Mouse (Mus musculus): ENCODE measurements around the gene Pecr. TPM values are rescaled to one million over a fixed set of nuclear protein-coding genes. Genes with fewer than 3 reads are reported as not detected.
A peak's percentile ranks its signal among the peaks of the same experiment; 100 is the strongest.
"Not testable (repeated sequence)": the region's sequence is repeated elsewhere in the genome, so short reads cannot be mapped to it uniquely, and the experiment has no call there.

Pecr gene
- total RNA-seq, 4 experiments from 2014 or later: 27.1 to 35.2 (median 27.7) TPM

DNA sequence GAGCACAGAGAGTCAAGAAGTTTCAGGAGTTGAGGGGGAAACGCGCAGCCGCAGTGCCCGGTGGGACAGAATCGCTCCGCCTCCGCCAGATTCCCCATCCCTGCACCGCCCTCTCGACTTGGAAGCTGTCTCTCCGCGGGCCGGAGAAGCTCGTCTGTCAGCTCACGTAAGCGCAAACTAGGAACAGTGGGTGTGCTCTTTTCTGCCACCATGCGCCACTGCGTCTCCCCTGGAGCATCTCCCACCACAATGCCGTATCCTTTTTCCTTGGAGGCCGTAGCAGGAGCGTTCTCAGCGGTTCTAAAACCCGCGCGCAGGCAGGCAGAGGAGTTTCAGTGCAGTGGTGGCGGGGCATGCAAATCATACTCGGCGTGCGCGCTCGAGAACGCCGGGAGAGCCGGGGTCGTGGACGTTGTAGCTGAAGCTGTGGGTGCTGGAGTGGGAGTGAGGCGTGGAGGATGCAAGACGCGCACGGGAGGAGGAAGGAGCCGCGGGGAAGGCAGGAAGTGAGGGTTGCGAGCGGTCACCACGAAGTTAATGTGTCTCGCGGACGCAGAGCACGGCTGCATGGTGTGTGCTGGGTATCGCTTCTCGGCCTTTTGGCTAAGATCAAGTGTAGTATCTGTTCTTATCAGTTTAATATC, 47.6 kb downstream of the Pecr start:
- DNase-seq: peak; percentile 64

DNA sequence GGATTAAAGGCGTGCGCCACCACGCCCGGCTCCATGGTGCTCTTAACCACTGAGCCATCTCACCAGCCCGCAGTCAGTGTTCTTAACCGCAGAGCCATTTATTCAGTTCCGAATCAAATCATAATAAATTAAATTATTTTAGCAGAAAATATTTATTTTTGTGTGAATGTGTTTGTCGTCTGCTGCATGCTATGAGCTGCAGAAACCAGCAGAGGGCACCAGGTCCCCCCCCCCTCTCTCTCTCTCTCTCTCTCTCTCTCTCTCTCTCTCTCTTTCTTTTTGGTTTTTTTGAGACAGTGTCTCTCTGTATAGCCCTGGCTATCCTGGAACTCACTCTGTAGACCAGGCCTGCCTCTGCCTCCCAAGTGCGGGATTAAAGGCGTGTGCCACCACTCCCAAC, 51.5 kb downstream of the Pecr start:
- DNase-seq: not testable (repeated sequence)

DNA sequence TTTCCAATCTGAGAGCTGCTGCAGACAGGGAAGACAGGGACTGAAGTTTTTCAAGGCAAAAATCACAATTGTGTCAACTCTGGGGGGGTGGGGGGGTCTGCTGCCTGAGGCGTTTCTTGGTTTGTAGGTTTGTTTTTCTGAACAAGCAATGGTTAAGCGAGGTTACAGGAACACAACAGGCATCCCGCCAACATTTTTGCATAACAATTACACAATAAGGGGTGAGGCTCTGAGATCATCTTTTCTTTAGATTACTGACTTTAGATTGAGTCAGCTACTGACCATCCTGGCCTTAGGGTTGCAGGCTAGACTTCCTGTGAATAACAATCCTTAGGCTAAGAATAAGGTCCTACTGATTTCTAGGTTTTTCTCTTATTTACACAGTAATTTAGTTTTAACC, 55.1 kb downstream of the Pecr start:
- no peak for DNase-seq

DNA sequence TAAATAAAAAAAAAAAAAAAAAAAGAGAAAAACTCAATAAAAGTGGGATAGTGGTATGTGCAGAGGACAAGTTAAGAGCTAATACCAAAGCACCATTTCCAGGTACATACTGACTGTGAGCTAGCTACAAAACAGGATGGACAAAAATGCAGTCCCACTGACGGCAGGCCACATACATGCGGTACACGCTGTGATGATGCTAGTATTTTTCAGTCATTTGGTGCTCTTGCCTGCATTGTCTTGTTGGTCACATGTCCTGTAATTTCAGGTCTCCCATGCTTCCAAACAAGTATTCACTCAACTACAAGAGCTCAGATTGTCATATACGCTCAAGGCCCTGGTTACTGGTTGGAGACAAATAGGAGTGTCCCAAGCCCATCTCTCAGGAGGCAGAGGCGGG, 56.6 kb downstream of the Pecr start:
- no peak for DNase-seq

DNA sequence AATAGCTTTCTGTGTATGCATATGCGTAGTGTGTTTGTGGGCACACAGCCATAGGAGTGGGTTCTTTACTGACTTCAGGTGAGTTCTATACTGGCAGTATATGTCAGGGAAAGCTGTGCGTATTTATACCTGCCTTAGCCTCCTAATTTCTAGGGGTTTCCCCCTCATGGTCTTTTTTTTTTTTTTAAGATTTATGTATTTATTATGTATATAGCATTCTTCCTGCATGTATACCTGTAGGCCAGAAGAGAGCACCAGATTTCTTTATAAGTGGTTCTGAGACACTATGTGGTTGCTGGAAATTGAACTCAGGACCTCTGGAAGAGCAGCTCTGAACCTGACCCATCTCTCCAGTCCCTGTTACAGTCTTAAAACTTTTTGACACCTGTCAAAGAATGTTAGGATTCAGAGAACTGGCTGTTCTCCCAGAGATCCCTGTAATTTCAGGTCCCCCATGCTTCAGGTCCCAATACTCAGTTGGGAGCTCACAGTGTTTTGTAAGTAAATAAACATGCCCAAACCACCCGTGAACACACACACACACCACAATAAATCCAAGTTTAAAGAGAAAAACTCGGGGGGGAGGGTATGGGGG, 57.1 kb downstream of the Pecr start:
- no peak for DNase-seq

DNA sequence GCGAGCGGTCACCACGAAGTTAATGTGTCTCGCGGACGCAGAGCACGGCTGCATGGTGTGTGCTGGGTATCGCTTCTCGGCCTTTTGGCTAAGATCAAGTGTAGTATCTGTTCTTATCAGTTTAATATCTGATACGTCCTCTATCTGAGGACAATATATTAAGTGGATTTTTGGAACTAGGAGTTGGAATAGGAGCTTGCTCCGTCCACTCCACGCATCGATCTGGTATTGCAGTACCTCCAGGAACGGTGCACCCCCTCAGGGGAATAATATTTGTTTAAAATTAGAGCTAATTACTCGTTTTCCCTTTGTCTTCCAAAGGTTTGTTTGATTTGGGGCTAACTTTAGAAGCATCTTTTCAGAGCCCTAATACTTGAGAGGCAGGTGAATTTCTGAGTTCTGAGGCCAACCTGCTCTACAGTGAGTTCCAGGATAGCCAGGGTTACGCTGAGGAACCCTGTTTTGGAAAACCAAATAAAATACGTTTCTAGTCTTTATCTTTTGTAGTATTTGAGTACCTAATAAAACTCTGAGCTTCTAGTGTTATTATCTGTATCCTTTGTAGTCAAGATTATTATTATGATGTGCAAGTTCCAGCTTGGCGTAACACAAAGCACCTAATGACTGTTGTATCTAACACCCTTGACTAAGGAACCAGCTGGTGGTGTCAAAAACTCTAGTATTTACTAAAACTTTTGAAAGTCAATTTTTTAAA, 57.8 kb downstream of the Pecr start:
- no peak for DNase-seq

DNA sequence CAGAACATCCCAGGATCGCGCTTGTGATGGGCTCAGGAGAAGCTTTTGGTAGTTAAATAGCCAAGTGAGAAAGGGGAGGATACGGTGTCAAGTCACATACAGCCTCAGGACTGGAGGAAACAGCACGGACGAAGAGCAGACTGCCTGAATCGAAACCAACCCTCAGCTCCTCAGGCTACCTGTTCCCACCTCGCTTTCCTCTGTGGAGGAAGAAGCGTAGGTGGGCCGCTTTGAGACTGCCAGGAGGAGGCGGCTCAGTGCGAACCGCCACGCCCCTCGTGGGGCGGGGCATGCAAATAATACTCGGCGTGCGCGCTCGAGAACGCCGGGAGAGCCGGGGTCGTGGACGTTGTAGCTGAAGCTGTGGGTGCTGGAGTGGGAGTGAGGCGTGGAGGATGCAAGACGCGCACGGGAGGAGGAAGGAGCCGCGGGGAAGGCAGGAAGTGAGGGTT, 58.4 kb downstream of the Pecr start:
- peak; percentile 65 for DNase-seq

DNA sequence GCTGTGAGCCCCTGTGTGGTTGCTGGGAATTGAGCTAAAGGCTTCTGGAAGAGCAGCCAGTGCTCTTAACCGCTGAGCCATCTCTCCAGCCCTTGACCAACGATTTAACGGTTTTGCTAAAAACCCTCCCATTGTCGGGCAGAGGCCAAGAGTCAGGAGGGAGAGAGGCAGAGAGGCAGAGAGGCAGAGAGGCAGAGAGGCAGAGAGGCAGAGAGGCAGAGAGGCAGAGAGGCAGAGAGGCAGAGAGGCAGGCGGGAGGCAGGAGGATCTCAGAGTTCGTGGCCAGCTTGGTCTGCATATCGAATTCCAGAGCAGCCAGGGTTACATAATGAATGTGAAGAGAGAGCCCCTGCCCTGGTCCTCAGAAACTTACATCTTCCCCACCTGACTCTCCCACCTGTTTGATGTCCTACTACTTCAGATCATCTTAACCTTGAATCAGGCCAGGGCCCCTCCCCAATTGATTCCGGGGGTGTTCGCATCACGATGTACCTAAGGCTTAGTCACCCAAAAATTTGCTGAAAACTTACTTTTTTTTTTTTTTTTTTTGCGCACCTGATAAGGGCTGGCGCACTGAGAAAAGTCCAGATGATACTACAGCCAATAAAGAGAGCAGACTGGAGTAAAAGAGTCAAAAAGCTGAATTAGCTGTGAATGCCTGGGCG, 58.9 kb downstream of the Pecr start:
- no peak for DNase-seq

DNA sequence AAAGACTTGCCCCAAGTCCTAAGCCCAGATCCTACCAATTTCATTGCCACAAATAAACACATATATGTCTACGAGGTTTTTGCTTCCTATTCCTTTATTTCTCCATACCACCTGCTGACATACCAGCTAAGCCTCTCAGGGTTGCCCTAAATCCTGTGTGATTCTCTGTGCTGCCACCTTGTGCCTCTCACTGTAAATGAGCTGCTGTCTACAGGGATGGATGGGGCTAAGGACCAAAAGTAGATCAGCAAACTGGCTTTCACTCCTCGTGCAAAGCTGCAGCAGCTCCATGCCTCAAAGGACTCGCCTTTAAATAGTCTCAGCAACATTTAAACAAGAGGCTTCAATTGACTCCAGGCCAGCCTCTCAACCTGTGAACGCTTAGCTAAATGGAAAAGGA, 64.1 kb downstream of the Pecr start:
- DNase-seq: no peak

DNA sequence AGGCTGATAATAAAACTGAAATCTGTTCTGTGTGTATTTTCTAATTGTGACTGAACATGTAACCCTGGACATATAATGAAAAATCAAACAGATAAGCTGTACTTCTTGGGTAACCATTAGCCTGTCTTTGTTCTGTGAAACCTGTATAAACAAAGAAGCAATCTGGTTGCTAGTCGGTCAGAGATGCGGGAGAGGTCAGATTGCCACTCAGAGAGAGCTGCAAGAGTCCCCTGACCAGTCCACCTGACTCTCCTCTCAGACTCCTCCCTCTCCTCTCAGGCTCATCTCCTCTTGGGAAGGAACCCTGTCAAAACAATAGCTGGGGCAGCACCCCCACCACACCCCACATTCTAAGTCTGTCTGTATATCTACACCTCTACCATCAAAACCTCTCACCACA, 65.0 kb downstream of the Pecr start:
- no peak for DNase-seq

DNA sequence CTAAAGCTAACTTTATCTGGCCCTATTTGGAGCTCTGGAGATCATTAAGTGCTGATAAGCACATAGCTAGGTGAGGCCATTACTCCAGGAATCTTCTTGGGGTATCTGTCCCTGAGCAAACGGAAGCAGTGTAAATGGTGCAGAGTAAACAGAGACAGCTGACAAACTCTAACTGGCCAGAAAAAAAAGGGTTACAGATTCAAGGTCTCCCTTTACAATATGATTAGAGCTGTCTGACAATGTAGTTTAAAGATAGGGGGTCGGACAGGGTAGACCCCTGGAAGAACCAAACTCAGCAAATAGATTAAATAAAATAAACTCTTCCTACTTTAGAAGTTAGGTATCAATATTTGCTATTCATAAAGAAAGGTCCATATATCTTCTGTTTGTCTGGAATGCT, 65.5 kb downstream of the Pecr start:
- no peak for DNase-seq

DNA sequence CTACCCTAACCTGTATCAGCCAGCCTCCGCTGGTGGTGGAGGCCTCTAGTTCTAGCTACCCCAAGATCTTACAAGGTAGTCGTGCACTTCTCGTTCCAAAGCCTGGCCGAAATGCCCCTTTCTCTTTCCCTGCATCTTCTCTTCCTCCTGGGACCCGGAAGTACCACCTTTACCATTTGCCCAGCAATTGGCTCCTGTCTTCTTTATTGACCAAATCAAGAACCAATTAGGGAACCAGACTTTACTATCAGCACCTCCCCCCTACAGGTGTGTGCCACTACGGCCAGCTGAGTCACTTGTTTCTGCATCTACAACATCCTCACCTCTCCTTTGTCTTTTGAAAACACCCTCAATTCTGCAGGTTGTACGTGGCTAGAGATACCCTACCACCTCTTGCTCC, 67.4 kb downstream of the Pecr start:
- no peak for DNase-seq

DNA sequence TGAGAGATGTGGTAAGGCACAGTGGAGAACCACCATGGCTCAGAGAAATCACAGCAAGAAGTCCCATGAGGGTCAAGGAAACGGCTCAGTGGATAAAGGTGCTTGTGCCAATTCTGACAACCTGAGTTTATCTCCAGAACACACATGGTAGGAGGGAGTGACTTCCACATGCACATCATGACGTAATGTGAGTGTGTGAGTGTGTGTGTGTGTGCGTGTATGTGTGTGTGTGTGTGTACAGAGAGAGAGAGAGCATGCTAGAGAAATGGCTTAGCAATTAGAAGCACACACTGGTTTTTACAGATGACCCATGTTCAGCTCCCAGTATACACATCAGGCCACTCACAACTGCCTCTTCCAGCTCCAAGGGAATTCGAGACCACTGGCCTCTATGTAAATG, 68.9 kb downstream of the Pecr start:
- DNase-seq: no peak

DNA sequence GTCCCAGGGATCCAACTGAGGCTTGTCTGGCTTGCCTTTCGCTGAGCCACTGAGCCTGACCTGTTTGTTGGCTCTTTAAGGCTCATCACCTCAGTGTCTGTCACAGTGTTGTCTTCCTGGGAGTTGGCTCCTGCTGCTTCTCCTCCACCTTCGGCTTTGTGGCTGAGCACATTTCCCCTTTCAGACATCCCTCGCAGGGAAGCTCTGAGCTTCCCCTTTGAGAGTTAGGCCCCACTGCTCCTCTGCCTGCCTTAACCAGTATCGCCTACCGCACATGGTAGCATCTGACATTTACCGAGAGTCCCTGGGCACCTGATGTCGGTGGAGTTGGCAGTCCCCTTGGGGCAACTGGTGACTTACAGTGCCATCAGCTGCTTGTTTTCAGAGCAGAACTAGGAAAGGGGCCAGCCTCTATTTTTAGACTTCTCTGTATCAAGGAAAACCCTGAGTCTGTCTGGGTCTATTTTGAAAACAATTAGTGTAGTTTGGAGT, 69.6 kb downstream of the Pecr start:
- no peak for DNase-seq

DNA sequence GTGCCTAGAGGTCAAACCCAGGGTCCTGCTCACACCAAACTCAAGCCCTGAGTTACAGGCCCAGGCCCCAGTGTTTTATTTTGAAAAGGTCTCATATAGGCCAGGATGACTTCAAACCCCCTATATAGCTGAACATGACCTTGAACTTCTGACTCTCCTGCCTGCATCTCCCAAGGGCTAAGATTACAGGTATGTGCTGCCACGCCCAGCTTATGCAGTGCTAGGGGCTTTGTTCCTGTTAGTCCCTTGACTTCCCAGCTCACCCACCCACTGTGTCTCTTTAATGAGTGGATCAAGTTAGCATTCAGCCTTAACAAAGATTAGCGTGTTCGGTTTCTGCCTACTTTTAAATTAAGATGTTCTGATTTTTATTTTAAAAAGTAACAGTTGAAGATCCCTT, 70.2 kb downstream of the Pecr start:
- DNase-seq: no peak

DNA sequence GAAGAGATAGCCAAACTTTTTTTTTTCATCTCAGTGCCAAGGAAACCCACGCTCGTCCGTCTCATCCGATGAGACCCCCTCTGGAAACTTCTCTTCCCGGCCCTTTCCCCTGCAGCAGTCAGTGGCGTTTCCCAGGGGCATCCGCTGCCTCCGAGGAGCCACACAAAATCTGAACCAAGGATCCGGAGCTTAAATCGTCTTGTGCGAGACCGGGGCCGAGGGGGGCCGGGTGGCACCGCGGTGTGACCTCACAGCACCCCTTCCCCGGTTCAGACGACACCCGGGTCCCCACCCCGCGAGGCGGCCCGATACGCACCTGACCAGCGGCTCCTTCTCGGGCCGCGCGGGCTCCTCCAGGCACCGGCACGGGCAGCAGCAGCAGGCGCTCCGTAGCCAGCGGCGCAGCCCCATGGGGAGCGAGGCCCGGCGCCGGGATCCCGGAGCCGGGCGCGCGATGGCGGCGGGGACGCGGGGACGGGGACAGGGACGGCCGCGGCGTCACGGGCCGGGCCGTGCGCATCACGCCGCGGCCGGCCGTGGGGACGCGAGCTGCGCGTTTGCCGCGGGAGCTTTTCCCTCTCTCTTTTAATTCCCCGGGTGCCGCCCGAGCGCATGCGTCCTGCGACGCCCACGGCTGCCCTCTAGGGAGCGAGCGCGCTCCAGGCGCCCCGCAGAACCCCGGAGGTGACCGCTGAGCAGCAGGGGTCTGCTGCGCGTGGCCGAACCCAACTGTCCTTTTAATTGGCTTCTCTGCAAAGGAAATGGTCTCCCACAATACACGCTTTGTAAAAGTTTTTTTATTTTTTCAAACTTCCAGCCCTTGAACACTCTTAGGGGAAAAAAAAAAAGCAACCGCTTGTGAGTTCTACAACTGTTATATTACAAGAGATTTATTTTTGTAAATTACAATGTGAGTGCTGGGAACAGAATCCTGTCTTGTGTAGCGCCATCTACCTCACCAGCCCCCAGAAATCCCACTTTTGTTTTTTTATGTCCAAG, 72.1 kb downstream of the Pecr start, which contains the start of gene Mreg:
Gene Mreg, minus strand, starts transcription at position 607 of the 999 bp plus-strand sequence.
- DNase-seq: no peak

DNA sequence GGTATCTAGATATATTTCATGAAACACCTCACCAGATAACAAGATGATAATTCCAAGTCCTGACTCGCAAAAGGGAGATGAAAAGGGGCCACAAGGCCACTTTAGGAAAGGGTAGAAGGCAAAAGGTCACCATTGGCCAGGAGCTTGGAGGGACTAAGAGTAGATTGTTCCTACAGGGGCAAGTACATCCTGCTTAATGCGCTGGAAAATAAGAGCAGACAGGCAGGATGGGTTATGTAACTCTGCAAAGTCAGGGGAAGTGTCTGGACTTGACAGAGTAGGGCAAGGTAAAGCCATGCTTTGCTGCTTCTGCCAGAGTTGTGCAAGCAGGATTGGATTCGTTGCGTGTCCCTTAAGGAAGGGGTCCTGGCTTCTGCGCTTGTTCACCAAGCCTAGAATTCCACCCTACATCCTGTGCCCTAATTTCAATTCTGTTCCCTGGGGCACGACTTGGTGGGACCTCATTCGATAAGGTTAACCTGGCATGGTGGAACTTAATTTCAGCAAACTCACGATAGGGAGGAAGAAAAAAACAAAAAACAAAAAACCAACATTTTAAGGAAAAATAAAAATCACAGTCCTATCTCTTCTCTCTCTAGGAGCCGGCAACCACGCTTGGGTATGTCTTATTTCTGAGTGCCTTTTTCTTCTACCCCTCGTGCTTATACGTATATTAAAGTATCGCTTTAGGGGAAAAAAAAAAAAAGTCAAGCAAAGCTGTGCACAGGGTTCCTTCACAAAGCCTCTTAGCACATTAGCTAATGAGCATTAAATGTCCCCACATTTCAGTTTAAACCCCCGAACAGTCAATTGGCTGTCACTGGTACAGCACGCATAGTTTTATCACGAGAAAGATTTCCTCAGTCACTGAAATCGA, 73.1 kb downstream of the Pecr start:
- DNase-seq: no peak

Measured in adrenal gland, adult 8-10 months (tissue).